Mouse (Mus musculus): ENCODE measurements at regions not wholly inside any gene's neighbourhood (a gene's known extent, or its start where the extent isn't known, plus 50 kb on each side); places are given as distances from the start of the nearest gene placed in this dataset.

DNA sequence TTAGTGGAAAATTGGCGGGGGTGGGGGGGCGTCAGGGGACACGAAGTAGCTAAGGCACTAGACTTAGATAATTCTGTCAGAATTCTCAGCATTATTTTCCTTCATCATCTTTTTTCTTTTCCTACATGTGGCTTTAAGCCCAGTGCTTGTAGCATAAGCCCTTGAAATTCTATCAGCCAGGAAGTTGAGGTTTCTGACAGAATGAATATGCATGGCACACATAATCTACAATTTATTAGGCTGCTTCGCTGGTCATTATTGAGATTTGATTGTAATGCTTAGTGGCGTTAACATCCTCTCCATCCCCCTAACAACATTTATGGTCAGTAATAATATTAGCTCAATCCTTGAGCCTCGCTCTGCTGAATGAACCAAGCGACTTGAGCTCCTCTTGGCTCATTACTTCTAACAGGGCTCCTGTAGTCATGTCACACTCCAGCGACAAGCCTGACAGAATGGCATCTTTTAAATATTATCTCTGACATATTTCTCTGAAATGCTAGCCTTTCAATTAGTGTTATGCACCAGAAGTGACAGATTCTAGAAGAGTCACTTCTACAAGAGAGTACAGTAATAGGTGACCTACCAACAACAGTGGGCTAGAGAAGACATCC lies 222.1 kb upstream of the Btbd3 start:
- TF ChIP-seq CTCF (IDR thresholded peaks at IDR 0.05; ENCODE audit: insufficient read depth, low read length), result no peak
- TF ChIP-seq POLR2A (IDR thresholded peaks at IDR 0.05; ENCODE audit: borderline replicate concordance, extremely low read depth, low read depth, low read length), result no peak

Measured in lung, adult 2 months (tissue).